Mouse (Mus musculus) lung, adult 2 months (tissue): ENCODE data around the gene Cd68.

ENCODE experiments used
- CTCF ChIP-seq: fragments of 200-500 bp; IDR thresholded peaks from 2 replicates; pipeline ENCODE4 v1.5.1; 2011; ENCODE audit warnings: mild to moderate bottlenecking, low read length, control low read depth; ENCODE audit not compliant: insufficient read depth
- POLR2A ChIP-seq: fragments of 200-500 bp; IDR thresholded peaks from 2 replicates; pipeline ENCODE4 v1.6.1; 2011; ENCODE audit warnings: low read depth, mild to moderate bottlenecking, control low read depth, low read length, borderline replicate concordance; ENCODE audit errors: extremely low read depth

DNA sequence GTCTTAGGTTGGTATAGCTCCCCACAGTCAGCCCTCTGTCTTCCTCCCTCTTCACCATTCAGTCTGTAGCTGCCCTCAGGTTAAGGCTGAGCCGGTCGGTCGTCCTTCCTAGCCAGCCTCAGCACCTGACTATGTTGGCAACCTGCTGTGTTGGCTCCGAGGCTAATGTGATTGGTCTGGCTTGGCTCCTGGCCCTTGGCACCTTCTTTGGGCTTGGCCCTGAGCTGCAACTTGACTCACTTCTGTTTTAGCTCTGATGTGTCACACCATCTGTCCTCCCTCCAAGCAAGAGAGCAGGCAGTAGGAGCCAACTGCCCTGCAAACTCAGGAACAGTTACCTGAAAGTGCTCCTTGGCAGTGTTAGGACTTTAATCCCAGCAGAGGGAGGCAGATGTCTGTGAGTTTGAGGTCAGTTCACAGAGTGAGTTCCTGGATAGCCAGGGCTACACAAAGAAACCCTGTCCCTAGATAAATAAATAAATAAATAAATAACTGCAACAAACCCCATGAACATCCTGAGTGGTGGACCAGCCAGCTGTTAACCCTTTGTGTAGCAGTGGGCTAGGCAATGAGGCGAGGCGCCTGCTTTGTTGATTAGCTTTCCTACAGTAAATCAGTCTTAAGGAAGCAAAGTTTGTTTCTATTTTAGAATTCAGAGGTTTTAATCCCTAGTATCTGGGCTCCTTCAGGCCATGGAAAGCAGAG, 41.0 kb upstream of the Cd68 start:
- TF ChIP-seq POLR2A (peak; percentile 26; the same call in 1 of the 2 replicates), CTCF (no peak)
